Mouse (Mus musculus) cerebral cortex, adult 2 months (tissue): ENCODE measurements around the gene Prkca.

ENCODE experiments used
- WGBS: fragments of 180-500 bp; shearing (Covaris S2); methylation state at CpG from one replicate; pipeline ENCODE4 v1.1.7; 2018; 5-methylcytosine and 5-hydroxymethylcytosine counted together

Prkca gene

DNA sequence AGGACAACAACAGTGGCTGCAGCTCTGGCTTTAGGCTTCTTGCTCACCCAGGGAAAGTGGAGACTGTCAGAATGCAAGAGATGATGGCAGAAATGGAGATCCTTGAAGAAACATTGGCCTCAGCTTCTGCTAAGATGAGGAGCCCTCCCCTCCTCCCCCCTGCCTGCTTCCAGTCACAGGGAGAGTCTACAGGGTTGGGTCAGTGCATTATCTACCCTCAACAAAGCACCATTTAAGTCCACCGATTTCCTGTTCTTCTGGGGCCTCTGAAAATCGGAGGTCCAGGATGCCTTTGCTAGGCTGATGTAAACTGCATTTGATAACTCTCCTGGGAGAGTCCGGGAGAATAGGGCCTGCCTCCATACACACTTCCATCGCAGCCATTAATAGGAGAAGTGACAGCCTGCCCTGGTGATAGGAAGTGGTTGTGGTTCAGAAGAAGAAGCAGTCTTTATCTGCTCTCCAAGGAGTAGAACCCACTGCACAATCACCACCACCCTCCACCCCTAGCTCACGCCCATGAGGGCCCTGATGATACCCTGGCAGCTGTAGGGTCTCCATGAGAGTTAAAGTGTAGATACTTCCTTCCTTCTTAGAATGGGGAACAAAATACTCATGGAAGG is 108.5 kb downstream of the Prkca start:
- 74% methylated on average over 5 of the region's 5 CpGs for WGBS

- WGBS: 66% methylated on average over 5 of the region's 5 CpGs
These were observed 110.7 kb downstream of the Prkca start for GRCm38 (mm10) chr11:108233015-108233414.

DNA sequence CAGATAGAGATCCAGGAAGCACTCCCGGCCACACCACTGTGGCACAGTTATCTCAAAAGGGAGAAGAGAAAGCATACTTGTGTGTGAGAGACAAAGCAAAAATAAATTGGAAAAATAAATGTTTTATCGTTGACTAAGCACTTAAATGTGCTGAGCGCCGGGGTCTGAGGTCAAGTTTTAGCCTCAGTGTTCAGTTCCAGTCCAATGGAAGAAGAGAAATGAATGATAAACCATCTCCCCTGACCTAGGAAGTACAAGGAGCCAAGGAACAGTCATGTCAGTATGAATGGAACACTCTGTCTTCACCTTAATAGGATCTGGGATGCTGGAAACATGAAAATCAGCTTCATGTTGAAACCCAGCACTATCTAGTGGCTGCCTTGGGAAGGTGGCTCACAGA is 113.6 kb downstream of the Prkca start:
- 95% methylated on average over 4 of the region's 4 CpGs for WGBS

DNA sequence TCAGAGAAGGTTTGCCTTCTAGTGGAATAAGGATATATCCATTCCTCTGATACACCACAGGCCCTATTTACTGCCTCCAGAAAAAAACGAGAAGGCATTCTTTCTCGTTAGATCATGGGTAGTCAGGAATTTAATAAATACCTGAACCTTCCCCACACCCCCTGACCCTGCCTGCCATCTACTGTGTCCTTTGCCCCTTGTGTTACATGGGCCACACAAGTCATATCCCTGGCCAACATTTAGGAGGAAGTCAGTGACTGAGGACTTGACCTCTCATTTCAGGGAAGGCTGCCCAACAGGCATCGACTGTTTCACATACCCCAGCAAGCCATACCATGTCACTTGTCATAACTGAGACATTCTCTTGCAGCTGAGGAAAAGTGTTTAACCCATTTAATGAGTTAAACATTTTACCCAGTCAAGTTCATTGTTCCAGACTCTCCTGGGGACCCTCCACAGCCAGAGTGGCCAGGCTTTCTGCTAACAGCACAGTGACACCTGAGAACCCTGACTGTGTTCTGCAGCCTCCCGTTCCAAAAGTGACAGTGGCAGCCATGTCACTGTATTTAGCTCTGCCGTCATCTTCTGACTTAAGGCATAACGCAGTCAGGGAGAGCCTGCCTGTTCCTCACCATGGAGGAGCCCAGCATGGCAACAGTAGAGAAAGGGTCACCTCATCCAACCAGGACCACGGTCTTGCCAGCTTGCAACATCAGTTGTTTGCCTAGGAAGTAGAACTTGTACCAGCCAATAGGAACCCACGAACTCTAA is 114.4 kb downstream of the Prkca start:
- 84% methylated on average over 8 of the region's 8 CpGs for WGBS

- WGBS: 89% methylated on average over 4 of the region's 4 CpGs
These were observed 115.2 kb downstream of the Prkca start for GRCm38 (mm10) chr11:108228497-108228896.

GRCm38 (mm10) chr11:108226248-108226647 is 117.5 kb downstream of the Prkca start:
- 57% methylated on average over 5 of the region's 5 CpGs for WGBS

DNA sequence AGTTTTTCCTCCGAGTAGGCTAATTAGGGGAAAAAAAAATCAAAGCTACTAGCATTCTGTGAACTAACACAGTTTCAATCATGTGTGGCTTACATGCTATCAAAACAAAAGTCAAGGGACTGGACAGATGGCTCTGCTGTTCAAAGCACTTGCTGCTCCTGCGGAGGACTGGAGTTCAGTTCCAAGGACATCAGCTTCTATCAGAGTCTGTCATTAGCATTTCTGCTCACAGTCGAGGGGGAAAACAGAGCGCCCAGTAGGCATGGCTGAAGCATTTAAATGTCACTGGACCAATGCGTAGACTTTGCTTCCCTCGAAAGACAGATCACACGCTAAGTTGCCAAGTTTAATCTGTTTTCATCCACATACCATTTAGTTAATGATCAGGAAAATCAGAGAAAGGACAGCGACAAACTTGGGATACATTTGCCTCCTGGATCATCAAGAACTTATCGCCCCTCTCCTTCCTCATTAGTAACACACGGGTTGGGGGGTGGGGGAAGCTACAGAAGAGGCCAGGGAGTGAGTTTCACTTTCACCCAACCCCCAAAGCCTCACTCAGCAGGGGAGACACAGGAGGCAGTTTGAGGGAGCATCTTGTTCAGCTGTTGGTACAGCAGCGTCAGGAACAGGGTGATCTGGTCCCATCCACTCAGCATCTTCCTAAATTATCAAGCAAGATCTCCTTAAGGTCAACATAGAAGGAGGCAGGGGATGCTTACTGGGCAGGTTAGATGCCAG is 119.3 kb downstream of the Prkca start:
- WGBS: 62% methylated on average over 11 of the region's 11 CpGs

- WGBS: 63% methylated on average over 13 of the region's 13 CpGs
These were observed 120.0 kb downstream of the Prkca start for GRCm38 (mm10) chr11:108223613-108224232.

- 38% methylated on average over 6 of the region's 6 CpGs for WGBS
These were observed 120.6 kb downstream of the Prkca start for GRCm38 (mm10) chr11:108223154-108223553.

GRCm38 (mm10) chr11:108222616-108223015 is 121.1 kb downstream of the Prkca start:
- WGBS: 62% methylated on average over 8 of the region's 8 CpGs

DNA sequence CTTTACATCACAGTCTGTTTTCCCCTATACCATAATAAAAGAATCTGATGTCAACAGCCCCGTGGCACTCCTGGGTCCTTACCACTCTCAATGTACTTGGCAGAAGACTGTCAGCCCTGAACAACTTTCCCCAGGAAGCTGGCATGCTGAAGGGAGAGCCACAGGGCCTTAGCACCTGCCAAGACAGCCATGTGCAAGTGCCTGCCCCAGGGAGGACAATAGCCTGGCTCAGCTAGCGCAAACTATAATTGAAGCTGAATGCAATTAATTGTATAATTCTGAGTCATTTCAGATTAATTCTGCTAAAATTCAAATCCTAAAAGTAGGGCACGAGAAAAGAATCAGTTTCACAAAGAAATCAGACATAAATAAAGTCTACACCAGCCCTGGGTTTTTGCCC is 121.7 kb downstream of the Prkca start:
- 33% methylated on average over 3 of the region's 3 CpGs for WGBS

GRCm38 (mm10) chr11:108221124-108221835 is 122.4 kb downstream of the Prkca start:
- WGBS: 38% methylated on average over 13 of the region's 13 CpGs

- WGBS: 67% methylated on average over 5 of the region's 5 CpGs
These were observed 123.1 kb downstream of the Prkca start for GRCm38 (mm10) chr11:108220605-108221004.

GRCm38 (mm10) chr11:108217043-108217442 is 126.7 kb downstream of the Prkca start:
- 85% methylated on average over 8 of the region's 8 CpGs for WGBS

DNA sequence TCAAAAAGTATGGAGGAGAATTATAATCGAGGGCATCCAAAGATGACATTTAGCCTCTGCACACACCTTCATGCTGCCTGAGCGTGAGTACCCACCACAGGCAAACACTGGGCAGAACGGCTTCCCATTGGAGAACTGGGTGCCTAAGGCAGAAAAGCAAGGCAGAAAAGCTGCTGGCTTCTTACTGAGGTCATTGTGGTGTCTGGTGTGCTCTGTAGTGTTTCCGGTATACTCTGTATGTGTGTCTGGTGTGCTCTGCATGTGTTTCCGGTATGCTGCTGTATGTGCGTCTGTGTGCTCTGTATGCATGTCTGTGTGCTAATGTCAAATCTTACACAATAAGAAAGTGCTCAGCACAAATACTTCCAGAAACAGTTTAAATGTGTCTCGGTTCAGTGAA is 127.7 kb downstream of the Prkca start:
- WGBS: 87% methylated on average over 7 of the region's 7 CpGs

- 56% methylated on average over 8 of the region's 8 CpGs for WGBS
These were observed 128.3 kb downstream of the Prkca start for GRCm38 (mm10) chr11:108215466-108215865.

- WGBS: 78% methylated on average over 11 of the region's 11 CpGs
These were observed 129.1 kb downstream of the Prkca start for GRCm38 (mm10) chr11:108214521-108215223.

DNA sequence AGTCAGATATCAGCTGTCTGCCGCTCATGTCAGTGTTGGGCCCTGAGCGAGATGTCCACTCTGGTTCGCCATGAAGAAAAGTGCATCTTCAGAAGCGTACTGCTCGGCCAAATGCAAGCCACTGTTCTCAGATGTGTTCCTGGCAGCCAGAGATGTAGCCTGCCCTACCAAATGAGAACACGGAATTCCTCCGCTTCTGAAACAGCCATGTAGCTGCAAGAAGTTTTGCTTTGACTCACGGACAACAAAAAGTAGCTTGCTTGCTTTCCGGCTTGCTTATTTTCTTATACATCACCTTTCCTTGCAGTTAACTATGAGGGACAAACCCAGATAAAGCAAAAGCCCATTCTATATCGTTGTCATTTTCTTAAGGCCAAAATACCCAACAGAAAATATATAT is 129.9 kb downstream of the Prkca start:
- WGBS: 87% methylated on average over 10 of the region's 10 CpGs

GRCm38 (mm10) chr11:108212638-108213037 is 131.1 kb downstream of the Prkca start:
- 88% methylated on average over 5 of the region's 5 CpGs for WGBS

DNA sequence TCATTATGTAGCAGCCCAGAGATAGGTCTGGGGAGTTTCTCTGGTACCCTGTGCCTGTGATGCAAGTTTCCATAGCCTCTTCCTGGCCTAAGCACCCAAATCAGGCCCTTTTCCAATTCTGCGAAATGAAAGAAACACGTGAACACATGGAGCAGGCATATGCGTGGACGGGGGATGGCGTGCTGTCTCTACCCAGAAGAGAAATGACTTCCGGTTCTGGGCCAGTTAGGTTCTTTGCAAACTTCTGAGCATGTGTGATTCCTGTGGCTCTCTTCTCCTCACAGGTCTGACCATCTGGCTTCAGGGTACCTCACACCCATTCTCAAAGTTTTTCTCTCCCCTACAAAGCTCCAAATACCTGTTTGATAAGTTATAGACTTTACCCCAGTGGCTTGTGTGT is 131.7 kb downstream of the Prkca start:
- WGBS: 69% methylated on average over 6 of the region's 6 CpGs

GRCm38 (mm10) chr11:108210749-108211148 is 133.0 kb downstream of the Prkca start:
- WGBS: 93% methylated on average over 7 of the region's 7 CpGs
